Mouse (Mus musculus): Measurements from ENCODE around the gene Cpa5.

- TF ChIP-seq POLR2A (IDR thresholded peaks at IDR 0.05; ENCODE audit: borderline replicate concordance, extremely low read depth, insufficient read depth, insufficient read length, poor library complexity, severe bottlenecking): no peak
- TF ChIP-seq CTCF (IDR thresholded peaks at IDR 0.05; ENCODE audit: borderline replicate concordance, extremely low read depth, insufficient read depth, insufficient read length): no peak
These were observed 39.0 kb downstream of the Cpa5 start for GRCm38 (mm10) chr6:30649651-30650296.
